Mouse (Mus musculus): ENCODE measurements around the gene Klhl9.
A peak's percentile ranks its signal among the peaks of the same experiment; 100 is the strongest.

Gene Klhl9

GRCm38 (mm10) chr4:88714281-88714680 lies 8.0 kb downstream of the Klhl9 start:
- no peak for DNase-seq

DNA sequence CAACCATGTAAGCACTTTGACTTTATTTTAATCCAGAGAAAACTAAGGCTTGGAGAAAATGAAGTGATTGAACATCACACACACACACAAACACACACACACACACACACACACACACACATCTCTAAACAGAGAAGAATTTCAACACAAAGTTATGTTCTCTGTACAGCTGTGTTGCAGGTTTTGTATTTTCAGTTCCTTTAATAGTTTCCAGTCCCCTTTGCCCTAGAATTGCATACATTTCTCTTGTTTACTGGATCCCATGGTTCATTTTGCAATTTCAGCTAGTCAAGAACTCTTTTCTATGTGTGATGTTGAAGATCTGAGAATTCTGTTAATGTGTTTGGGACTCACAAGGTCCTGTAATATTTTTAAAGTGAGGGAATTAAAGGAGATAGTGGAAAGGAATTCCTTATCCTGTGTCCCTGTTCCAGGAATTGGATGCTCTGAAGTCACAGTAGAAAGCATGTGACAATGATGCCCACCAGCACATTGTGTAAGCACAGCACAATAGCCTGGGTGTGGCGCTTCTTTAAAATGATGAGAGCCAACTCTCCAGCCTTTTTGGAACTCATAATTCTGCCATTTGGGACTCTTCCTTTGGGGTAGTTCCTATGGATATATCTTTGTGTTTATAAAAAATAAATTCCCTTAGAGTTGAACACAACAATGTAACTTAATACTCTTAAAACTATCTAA lies 15.0 kb downstream of the Klhl9 start:
- no peak for DNase-seq

- DNase-seq = no peak
Measured at GRCm38 (mm10) chr4:88705924-88706323, 16.3 kb downstream of the Klhl9 start.

DNA sequence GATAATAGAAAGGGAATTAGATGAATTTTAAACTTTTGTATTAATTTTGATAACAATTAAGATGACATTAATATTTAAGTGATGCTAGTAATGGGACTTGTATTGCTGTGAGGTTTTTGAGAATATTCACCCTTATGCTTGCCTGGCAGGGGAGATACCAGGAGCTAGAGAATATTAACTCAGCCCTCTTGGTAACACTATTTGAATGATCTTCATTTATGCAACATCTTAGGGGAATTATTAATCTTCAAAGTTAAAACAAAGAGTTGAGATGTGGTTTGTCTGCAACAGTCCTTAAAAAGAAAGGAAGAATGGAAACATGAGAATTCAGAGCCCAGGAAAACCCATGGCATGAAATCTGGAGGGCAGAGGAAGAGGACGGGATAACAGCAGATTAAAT lies 23.0 kb downstream of the Klhl9 start:
- no peak for DNase-seq

GRCm38 (mm10) chr4:88698781-88699180 lies 23.5 kb downstream of the Klhl9 start:
- no peak for DNase-seq

- no peak for DNase-seq
Measured at GRCm38 (mm10) chr4:88697753-88698152, 24.5 kb downstream of the Klhl9 start.

DNA sequence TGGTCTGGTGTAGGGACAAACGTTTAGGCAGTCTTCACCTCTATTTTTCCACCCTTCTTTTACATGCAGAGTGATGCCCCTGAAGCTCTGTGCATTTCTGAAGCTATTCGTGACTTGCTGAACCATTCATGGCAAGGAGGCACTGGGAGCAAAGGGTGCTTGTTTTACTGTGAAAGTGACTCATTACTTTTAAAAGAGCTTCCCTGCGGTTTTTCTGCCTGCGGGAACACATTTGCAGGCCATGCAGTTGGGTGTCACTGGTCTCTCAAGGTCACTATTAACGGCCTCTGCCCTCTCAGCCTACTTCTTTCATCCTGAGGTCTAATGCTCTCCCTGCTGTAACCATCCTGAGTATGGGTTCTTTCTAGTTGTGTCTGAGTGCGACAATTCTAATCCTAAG lies 25.2 kb downstream of the Klhl9 start:
- no peak for DNase-seq

DNA sequence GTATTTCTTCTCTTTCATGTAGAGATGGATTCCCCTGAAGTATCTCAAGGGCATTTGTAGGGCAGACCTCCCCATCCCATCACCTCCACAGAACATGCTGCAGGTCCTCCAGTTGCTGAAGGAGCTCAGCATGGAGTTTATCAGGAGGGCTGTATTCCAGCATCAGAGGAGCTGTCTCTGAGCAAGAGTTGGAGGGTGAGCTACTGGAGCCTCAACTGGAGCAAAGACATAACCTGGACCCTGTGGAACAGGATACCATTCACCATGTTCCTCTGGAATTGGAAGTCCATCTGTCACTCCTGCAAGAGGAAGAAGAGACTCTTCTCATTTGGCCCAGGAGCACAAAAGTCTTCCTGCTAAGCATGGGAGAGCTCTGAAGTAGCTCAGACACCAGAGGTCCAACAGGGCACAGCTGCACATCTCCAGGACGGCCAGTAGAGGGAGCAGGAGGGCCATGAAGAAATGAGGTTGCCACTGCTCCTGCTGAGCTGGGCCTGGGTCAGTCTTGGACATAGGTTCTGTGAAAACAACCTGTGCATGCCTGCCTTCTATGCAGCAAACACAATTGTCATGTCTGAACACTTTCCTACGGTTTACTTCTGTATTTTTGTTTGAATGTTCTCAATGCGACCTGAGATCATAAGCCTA lies 25.9 kb downstream of the Klhl9 start:
- peak; percentile 74 for DNase-seq

DNA sequence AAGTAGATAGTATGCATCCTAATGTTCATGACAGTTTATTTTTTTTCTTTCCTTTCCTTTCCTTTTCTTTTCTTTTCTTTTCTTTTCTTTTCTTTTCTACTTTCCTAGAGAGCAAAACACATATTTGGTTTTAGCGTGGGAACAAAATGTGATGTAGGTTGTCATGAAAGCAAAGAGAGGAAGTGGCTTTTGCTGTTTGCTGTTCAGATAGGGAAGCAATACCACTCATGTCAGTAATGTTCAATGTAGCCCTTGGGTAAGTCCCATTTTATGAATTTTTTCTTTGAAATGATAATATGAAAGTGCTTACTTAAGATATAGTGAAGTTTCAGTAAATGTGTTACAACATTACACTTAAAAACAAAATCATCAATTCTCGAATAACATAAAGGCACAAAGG lies 28.9 kb downstream of the Klhl9 start:
- no peak for DNase-seq

- DNase-seq = no peak
Measured at GRCm38 (mm10) chr4:88692537-88692936, 29.7 kb downstream of the Klhl9 start.

DNA sequence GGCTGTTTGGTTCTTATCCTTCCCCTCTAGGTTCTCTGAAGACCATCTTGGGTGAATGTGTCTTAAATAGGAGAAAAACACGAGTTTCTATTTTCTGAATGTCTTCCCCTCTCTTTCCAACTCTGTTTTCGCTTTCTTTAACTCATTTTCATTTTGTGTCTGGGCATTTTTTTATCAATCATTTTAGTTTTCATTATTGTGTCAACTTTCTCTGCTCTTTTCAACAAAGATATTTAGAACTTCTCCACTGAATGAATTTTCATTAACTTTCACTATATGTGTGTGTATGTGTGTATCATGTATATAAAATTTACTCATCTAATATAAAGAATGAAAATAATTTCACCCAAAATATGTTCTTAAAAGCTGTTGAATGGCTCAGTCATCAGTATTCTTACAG lies 31.0 kb downstream of the Klhl9 start, which contains the start of gene Ifnab:
Gene Ifnab (minus strand): TSS at position 101 of the 400 bp plus-strand sequence.
- DNase-seq = no peak

GRCm38 (mm10) chr4:88683812-88684211 lies 38.5 kb downstream of the Klhl9 start, which contains the start of gene Ifna2:
Gene Ifna2 (minus strand): TSS chr4:88683912.
- no peak for DNase-seq

DNA sequence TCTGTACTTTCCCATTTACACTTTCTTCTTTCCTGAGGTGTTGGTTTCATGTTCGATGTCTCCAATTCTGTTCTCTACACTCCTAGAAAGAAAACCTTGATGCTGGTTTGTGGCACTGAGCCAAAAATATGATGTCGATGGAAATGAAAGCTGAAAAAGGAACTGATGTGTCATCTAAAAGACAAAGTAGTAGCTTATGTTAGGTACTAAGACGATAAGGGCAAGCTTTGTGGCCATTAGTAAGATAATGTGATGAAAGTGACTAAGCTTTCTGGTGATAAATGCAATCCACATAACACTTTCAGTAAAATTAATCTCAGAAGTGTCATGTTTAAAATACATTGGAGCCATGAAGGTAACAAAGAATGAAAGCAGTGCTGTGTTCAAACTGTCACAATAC lies 40.9 kb downstream of the Klhl9 start:
- DNase-seq = no peak

- no peak for DNase-seq
Measured at GRCm38 (mm10) chr4:88680362-88680761, 41.9 kb downstream of the Klhl9 start.

DNA sequence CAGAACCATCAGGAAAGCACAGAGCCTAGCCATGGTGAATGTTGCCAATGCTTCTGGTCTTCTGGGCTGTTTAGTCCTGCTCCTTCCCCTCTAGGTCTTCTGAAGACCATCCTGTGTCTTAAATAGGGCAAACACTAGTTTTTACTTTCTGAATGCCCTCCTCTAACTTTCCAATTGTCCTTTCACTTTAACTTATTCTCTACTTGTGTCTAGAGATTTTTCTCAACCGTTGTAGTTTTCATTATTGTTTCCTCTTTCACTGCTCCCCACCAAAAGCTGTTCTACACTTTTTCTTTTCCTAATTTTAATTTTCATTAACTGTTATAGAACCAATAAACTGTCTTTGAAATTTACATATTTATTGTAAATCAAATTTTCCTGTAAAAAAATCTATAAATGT lies 45.4 kb downstream of the Klhl9 start, which contains the start of gene Ifna16:
Gene Ifna16 (minus strand): TSS at position 101 of the 400 bp plus-strand sequence.
- no peak for DNase-seq

Data from cerebellum, adult 8-10 months (tissue).